Mouse (Mus musculus) spleen, postnatal 14 days (tissue): ENCODE measurements around the gene Fbxw21.

Experiments used
- DNase-seq, 2 experiments: peaks; one replicate each; pipeline ENCODE4 v3.0.0; 2021 to 2022; ENCODE audit warnings: low spot score in 2 of 2

Gene Fbxw21

GRCm38 (mm10) chr9:109090446-109090845 lies 71.4 kb downstream of the Fbxw21 start:
- no peak for DNase-seq
